Mouse (Mus musculus) embryonic stem cell, embryonic (primary cell): ENCODE measurements around the gene Foxp1.

Experiments used
- CTCF ChIA-PET, 4 experiments: fragments of 300-600 bp in 2 of 4; fragments of 350-600 bp in 2 of 4; sonication (Branson Sonifier 250); formaldehyde crosslinking; loops; one replicate each; lab custom pipeline; 2022; ENCODE audit warnings: inconsistent platforms in 2 of 4; lab: Charles Lee
- POLR2A ChIA-PET, 4 experiments: fragments of 300-600 bp in 2 of 4; fragments of 350-600 bp in 2 of 4; sonication (Branson Sonifier 250); formaldehyde crosslinking; loops; one replicate each; lab custom pipeline; 2022; ENCODE audit warnings: antibody characterized with exemption in 4 of 4, inconsistent platforms in 1 of 4; lab: Charles Lee

Gene Foxp1

DNA sequence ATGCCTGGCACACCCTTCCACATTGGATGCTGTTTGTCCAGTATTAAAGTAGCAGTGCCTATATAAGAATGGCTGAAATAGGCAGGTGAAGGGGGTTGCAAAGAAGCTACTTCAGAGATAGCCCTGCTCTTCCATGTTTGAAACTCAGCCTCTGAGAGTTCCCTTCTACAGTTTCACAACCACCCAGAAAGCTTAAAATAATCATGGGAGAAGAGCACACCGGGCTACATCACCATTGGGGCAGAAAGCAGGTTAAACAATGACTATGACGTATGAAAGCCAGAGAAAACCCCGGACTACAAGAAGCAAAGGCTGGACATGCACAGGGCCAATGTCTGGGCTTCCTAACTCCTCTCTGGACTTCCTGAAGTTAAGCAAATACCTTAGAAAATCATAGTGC is 250.3 kb downstream of the Foxp1 start:
- CTCF ChIA-PET: no interaction called here
- POLR2A ChIA-PET: no interaction called here

DNA sequence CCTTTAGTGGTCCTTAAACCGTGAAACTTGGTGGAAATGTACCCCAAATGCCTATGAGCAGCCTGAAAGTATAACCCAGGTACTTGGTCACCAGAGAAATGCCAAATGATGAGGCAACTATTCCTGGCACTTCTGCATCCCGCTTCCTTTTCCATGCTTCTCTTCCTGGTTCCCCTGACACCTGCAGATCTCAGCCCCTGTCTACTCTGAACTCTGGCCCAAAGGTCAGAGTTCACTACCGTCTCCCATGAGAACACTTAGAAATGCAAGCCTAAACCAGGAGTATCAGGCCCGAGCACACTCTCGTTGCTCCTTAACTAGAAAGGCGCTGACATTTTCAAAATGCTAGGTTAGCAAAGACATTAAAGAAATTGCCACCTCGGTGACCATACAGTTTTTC is 250.8 kb downstream of the Foxp1 start:
- CTCF ChIA-PET: no interaction called here
- POLR2A ChIA-PET: no interaction called here

- ChIA-PET CTCF (no interaction called here), POLR2A (no interaction called here)
These were observed 252.6 kb downstream of the Foxp1 start for GRCm38 (mm10) chr6:99269921-99270320.

- ChIA-PET CTCF (no interaction called here), POLR2A (no interaction called here)
These were observed 254.1 kb downstream of the Foxp1 start for GRCm38 (mm10) chr6:99268171-99269061.

DNA sequence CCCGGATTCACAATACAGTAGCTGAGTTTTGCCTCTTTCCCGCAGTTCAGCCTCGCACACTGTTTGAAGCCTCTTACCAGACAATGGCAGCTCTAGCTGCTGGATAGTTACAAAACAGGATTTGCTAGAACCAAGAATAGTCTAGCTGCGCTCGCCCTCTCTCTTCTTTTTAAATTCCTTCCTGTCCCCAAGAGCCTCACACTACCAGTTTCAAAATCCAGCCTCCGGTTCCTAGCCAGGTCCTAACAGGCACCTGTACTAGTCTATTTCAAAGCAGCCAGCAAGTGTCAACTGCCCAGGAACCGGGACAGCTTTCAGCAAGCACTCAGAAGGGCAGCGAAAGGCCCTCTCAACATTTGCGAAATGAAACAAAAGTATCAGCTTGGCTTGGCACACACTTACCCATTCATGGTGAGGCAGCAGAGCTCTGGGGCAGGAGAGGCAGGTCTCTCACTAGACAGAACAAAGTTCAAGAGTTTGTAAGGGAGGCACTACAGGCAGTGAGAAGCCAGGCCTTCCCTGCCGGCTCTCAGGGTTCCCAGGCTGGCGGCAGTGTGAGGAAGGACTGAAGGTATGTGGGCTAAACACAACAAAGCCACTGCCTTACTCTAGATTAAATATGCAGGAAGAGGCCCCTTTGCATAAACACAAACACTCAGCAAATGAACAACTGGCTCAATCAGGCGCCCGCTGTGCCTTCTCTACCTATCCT is 256.4 kb downstream of the Foxp1 start:
- POLR2A ChIA-PET: no interaction called here
- CTCF ChIA-PET: no interaction called here

DNA sequence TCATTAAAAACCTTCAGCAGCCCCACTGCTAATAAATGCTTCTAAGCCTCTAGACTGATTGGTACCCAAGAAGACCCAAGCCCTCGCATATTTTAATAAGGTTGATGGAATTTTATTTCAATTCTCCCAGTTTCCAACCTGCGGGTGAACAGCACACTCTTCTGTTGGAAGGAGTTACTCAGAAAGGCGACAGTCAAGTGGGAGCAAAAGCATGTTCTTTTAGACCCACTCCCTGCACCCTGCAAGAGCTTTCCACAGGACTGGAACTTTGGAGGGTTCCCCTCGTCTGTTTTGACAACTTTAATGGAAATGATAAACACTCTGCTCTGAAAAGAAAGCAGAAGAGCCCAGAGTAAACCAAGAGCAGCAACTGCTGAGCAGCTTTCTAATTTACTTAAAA is 257.3 kb downstream of the Foxp1 start:
- ChIA-PET POLR2A (no interaction called here), CTCF (interaction anchor here in 1 of 4 experiments (0.6 to 0.7 kb wide), 2 partner anchors 15 to 1037 kb away, joined by 3 read pairs; no protein-coding TSS in a partner anchor)

- ChIA-PET CTCF (interaction anchor here in 1 of 4 experiments (0.6 to 0.7 kb wide), 2 partner anchors 16 to 1036 kb away, joined by 3 read pairs; no protein-coding TSS in a partner anchor), POLR2A (no interaction called here)
These were observed 258.1 kb downstream of the Foxp1 start for GRCm38 (mm10) chr6:99264192-99265093.

DNA sequence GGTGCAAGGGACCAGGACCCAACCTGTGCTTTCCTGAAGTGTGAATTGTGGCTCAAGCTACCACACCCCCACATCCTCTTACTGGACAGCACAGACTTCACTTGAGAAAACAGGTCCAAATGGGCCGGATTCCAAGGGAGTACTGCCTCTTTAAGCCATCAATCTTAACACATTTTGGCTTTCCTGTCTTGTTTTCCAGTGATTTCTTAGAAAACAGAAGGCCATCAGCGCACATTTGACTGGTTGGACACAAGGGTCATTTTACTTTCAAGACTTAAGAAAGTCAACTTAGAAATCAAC is 258.7 kb downstream of the Foxp1 start:
- ChIA-PET POLR2A (no interaction called here), CTCF (interaction anchor here in 1 of 4 experiments (0.6 kb wide), 1 partner anchor 170 kb away, joined by 3 read pairs; no protein-coding TSS in a partner anchor)

GRCm38 (mm10) chr6:99263061-99263885 is 259.2 kb downstream of the Foxp1 start:
- CTCF ChIA-PET: interaction anchor here in 1 of 4 experiments (0.6 kb wide), 1 partner anchor 169 kb away, joined by 3 read pairs; no protein-coding TSS in a partner anchor
- POLR2A ChIA-PET: interaction anchor here in 2 of 4 experiments (0.6 to 0.8 kb wide), 3 partner anchors 169 to 1935 kb away, joined by 3 to 4 read pairs (median 3); no protein-coding TSS in a partner anchor

DNA sequence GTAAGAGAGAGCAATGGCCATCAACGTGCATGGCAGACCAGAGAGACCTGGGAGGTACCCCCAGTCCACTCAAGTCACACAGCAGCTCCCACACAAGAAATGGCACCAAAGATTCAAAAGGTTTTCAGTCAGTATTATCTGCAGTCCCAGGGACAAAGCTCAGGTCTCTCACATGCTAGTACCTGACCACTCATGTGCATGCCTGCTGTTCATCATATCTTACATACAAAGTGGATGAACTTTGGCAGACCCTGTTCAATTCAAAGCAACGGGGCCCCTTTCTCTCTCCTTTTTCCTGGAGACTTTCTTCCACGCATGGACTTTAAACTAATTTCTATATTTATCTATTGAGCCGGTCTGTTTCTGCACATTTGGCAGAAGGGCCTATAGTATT is 260.8 kb downstream of the Foxp1 start:
- ChIA-PET POLR2A (no interaction called here), CTCF (no interaction called here)

DNA sequence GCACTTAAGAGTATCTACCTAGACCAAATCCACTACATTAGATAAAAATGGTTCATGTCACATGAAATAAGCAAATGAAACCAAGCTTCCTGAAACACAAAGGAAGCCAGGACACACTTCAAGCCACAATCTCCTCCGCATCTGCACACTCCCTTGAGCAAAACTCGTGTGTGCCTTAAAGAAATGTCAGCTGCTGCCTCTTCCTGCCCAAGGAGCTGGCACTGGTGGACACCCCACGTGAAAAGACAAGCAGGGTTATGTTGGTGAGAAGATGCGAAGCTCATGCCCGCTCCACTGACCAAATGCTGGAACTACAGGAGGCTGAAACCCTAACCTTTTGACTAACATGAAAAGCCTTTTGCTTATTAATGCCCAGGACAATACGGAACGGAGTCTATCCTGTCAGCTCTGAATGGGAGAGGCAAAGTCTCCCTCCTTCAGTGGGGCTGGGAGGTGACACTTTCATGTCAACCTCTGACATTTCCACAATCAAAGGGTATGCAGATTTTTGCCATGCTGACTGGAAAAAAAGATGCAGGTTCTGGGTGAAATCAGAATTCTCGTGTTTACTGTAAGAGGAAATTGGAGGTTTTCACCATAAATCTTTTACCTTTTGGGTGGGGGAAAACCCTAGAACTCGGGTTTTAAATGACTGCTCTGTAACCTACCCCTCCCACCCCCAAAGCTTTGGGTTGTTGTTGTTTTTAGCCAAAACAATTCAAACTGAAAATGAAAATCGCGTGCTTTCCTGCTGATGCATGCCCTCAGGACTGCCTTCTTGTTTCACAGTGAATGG is 261.4 kb downstream of the Foxp1 start:
- POLR2A ChIA-PET: no interaction called here
- CTCF ChIA-PET: no interaction called here

- ChIA-PET POLR2A (no interaction called here), CTCF (no interaction called here)
These were observed 264.2 kb downstream of the Foxp1 start for GRCm38 (mm10) chr6:99258346-99258745.

DNA sequence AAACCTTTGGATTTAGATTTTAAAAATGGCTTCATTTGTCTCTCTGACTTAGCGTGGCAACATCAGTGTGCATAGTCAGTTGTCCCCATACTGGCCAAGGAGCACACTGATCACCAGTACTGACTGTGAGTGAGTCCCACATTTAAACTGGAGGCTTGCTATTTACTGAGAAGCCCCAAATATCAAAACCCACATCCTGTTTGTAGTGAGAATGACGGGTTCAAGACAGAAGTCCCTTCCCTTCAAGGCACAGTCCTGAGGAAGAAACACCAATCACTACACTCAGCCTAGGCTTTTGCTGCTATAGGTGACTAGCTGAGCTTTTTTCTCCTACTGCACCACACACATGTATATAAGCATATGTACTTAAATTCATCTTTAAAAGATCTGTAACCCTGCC is 264.8 kb downstream of the Foxp1 start:
- POLR2A ChIA-PET: no interaction called here
- CTCF ChIA-PET: no interaction called here

- ChIA-PET POLR2A (no interaction called here), CTCF (no interaction called here)
These were observed 269.2 kb downstream of the Foxp1 start for GRCm38 (mm10) chr6:99253331-99253730.

DNA sequence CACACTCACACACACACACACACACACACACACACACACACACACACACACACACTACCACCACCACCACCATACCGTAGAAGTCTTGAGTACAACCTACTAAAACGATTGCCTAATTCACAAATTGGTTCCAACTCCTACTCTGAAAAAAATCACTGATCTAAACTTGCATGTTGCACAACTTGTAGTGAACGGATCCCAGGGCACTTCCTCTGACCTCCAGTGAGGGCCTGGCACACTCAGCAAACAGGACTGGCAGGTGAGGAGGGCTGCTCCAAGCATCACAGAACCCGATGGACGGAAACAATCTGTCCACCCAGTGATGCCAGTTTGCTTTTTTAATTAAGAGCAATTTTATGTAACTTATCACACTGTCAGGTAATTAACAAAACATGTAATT is 269.7 kb downstream of the Foxp1 start:
- POLR2A ChIA-PET: interaction anchor here in 1 of 4 experiments (0.6 kb wide), 1 partner anchor 12 kb away, joined by 4 read pairs; no protein-coding TSS in a partner anchor
- CTCF ChIA-PET: interaction anchor here in 1 of 4 experiments (1.2 kb wide), 1 partner anchor 292 kb away, joined by 4 read pairs; no protein-coding TSS in a partner anchor

GRCm38 (mm10) chr6:99251924-99252323 is 270.6 kb downstream of the Foxp1 start:
- POLR2A ChIA-PET: interaction anchor here in 2 of 4 experiments (0.6 kb wide), 2 partner anchors 11 to 418 kb away, joined by 3 to 4 read pairs; no protein-coding TSS in a partner anchor

GRCm38 (mm10) chr6:99251222-99251621 is 271.3 kb downstream of the Foxp1 start:
- ChIA-PET POLR2A (interaction anchor here in 2 of 4 experiments (0.6 to 2.0 kb wide), 3 partner anchors 10 to 727 kb away, joined by 3 to 7 read pairs (median 5); no protein-coding TSS in a partner anchor), CTCF (interaction anchor here in 1 of 4 experiments (1.2 kb wide), 1 partner anchor 290 kb away, joined by 4 read pairs; no protein-coding TSS in a partner anchor)

More at GRCm38 (mm10) chr6:99251924-99252323, 270.6 kb downstream of the Foxp1 start:
- CTCF ChIA-PET: interaction anchor here in 1 of 4 experiments (1.2 kb wide), 1 partner anchor 291 kb away, joined by 4 read pairs; no protein-coding TSS in a partner anchor
